Mouse (Mus musculus): ENCODE data around the gene Zfp688. TPM values are rescaled to one million over a fixed set of nuclear protein-coding genes. Genes with fewer than 3 reads are reported as not detected.
"Not testable (repeated sequence)": the region's sequence is repeated elsewhere in the genome, so short reads cannot be mapped to it uniquely, and the experiment has no call there.

Gene Zfp688
- 10 to 100 TPM; 13.7 to 18.6 TPM for total RNA-seq (2021)

DNA sequence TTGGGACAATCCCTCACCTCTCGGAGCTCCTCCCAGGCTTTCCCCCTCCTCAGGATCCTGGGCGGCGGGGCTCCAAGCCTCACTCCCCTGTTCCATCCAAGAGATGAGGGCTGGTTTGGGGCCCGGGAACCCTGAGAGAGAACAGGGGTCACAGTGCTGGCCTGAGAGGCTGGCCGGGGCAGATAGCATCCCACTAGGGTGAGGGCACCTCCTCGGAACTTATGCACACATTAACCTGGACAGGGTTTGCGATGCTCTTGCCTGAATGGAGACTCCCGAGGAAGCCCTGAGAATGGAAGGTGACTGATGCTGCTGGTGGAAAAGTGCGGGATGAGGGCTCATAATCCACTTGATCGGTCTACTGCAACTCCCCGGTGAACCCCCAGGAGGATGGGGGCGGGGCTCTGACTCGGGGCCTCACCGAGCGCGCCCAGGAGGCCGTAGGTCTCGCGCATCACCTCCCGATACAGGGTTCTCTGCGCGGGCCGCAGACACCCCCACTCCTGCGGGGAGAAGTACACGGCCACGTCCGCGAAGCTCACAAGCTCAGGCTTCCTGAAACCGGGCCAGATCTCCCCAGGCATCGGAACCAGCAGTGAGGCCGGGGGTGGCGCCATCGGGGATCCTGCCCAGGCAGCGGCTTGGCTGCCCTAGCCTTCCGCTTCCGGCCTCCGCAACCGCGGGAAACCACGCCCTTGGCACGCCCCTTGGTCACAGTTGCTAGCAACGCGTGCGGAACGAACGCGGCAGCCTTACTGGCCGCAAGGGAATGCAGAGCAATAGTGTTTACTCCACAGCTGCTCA, at the start of gene Zfp688:
Zfp688 (minus strand) TSS at position 681 of the 804 bp plus-strand sequence.
- intact Hi-C loops (cut with DNase I), result no loop called here
- DNase-seq (ENCODE audit: low spot score in 2 of 2), result peak; percentile 92 to 93

GRCm38 (mm10) chr7:127471646-127472010, 49.8 kb upstream of the Zfp688 start:
- intact Hi-C loops (cut with DNase I), result loop anchor here (5.0 kb wide), 1 partner anchor 109 kb away; no protein-coding TSS in a partner anchor
- no peak for DNase-seq (ENCODE audit: low spot score in 2 of 2)

DNA sequence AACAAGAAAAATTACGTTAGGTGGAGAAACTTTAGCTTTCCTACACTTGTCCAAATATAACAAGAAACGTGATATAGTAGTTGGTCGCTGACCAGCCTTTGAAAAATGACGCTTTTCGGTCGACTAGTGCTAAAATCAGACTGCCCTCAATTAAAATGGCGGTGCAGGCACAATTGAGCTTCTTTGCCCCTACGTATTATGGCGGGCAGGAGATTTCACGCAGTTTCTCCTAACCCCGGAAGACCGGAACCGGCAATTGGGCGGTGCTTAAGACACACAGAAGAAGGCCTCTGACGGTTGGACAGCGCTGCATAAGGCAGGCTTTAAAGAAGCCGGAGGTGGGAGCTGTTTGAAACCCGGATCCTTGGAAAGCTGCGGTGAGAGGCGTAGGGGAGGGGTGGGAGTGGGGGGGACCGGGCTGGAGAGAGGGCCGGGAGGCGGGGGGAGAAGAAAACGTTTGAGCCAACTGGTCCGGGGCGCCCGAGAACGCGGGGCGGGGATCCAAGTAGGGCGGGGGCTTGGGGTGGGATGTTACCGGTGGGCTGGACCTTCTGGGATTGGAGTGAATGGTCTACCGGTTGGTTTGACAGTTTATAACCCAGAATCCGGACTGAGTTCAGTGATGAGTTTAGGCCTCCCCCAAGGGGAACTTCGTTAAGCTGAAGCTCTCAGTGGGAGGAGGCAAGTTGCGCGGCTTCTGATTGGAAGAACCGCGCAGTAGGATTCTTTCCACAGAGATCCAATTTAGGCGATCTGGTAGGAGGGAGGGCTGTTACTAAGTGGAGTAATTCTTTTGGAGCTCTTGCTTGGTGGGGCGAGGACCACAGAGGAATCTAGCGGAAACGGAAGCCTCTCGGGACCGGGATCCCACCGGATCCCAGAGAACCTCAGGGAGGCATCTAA, 49.1 kb upstream of the Zfp688 start:
- DNase-seq (ENCODE audit: low spot score in 2 of 2), result peak; percentile 94
- intact Hi-C loops (cut with DNase I), result loop anchor here (5.0 kb wide), 1 partner anchor 109 kb away; no protein-coding TSS in a partner anchor

DNA sequence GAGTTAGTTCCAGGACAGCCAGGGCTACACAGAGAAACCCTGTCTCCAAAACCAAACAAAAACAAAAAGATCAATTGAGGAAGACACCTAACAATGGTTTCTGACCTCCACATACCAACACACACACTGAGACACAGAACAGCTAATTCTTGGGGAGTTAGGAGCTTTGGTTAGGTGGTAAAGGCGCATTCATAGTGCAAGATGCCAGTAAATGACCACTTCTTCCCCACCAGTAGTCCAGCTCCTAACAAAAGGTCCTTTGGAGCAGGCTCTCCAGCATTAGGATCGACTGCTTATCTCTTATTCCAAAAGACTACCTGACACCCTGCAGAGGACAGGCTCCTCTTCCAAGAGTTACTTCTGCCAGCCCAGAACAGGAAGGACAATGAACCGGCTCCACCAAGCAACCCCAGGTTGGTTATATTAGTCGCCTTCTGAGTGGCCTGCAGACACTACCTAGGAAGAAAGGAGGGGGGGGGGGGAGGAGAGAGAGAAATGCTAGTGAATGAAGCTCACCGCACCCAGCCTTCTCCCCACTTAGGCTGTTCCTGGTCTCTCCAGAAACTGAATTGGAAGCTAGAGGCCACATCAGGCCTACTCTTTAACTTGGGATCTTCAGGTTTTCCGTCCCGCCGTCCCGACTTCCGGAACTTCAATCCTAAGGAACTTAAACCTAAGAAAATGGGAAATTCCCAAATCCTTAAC, 48.3 kb upstream of the Zfp688 start:
- intact Hi-C loops (cut with DNase I), result loop anchor here (5.0 kb wide), 1 partner anchor 108 kb away; no protein-coding TSS in a partner anchor
- peak in 1 of 2 experiments; percentile 28 for DNase-seq (ENCODE audit: low spot score in 2 of 2)

GRCm38 (mm10) chr7:127466606-127467005, 44.7 kb upstream of the Zfp688 start:
- intact Hi-C loops (cut with DNase I), result no loop called here
- DNase-seq (ENCODE audit: low spot score in 2 of 2), result no peak

GRCm38 (mm10) chr7:127465670-127466069, 43.8 kb upstream of the Zfp688 start:
- DNase-seq (ENCODE audit: low spot score in 2 of 2); intact Hi-C loops (cut with DNase I): not testable (repeated sequence)

- DNase-seq (ENCODE audit: low spot score in 2 of 2), result no peak
- intact Hi-C loops (cut with DNase I), result no loop called here
Observed at GRCm38 (mm10) chr7:127465191-127465590, 43.3 kb upstream of the Zfp688 start.

DNA sequence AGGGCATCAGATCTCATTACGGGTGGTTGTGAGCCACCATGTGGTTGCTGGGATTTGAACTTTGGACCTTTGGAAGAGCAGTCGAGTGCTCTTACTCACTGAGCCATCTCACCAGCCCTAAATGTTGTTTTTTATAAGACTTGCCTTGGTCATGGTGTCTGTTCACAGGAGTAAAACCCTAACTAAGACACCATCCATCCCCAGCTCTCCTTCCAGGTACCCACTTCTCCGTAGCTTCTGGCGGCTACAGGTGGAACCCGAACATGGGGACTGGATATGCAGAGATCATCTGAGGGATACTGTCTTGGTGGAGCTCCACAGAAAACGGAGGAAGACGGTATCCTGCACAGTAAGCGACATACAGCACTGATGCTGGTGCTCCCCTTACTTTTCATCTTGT, 37.4 kb upstream of the Zfp688 start, which contains the start of gene Prr14:
Prr14 (plus strand) TSS at position 301 of the 400 bp plus-strand sequence.
- intact Hi-C loops (cut with DNase I), result not testable (repeated sequence)

DNA sequence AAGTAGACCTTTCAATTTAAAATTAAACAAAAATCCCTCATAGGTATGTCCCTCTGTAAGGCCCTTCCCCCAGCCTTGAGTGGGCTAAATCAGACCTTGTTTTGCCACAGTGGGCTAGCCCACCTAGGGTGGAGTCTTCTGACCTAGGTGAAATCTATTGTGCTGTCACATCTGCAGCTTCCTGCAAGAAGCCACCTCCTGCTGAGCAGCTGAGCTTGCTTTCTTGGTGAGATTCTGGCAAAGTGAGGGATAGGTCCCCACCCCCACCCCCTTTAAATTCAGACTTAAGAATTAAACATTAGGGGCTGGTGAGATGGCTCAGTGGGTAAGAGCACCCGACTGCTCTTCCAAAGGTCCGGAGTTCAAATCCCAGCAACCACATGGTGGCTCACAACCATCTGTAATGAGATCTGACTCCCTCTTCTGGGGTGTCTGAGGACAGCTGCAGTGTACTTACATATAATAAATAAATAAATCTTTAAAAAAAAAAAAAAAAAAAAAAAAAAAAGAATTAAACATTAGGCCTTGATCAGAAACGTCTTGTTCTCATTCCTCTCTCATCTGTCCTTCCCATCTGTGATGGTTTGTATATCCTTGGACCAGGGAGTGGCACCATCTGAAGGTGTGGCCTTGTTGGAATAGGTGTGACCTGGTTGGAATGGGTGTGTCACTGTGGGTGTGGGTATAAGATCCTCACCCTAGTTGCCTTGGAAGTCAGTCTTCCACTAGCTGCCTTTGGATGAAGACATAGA, 36.7 kb upstream of the Zfp688 start:
- DNase-seq (ENCODE audit: low spot score in 2 of 2); intact Hi-C loops (cut with DNase I): not testable (repeated sequence)

More for the DNA sequence above, 37.4 kb upstream of the Zfp688 start, which contains the start of gene Prr14:
- not testable (repeated sequence) for DNase-seq (ENCODE audit: low spot score in 2 of 2)

DNA sequence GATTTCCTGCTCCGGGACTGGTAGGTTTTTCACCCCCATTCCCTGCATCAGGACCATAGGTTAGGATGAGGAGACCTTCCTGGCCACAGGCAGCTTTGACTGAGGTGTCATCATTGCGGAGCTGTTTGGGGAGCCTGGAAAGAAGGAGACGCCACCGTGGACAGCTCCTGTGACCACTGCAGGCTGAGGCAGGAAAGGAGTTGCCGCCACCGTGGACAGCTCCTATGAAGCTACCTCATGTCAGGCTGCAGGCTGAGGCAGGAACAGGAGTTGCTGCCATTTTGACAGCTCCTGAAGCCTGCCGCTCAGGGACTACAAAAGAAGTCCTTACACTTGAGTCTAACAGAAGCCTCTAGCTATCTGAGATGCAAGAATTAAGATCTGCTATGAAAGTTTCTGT, 33.0 kb upstream of the Zfp688 start:
- intact Hi-C loops (cut with DNase I), result no loop called here
- DNase-seq (ENCODE audit: low spot score in 2 of 2), result no peak

DNA sequence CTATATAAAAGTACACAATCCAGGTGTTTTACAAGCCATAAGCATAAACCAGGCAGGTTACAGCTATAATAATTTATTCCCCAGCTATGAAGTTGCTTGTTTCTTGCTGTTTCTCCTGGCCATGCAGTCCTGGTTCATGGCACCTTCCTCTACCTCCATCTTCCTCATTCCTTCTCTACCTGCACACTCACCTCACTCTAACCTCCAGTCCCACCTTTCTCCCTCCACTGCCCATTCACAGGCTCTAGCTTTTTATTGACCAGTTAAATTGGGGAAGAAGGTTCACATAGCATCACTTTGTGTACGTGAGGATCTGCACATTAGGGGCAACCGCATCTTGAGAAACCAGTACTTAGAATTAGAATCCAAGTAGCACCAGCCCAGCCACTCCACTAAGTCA, 31.2 kb upstream of the Zfp688 start:
- no peak for DNase-seq (ENCODE audit: low spot score in 2 of 2)

DNA sequence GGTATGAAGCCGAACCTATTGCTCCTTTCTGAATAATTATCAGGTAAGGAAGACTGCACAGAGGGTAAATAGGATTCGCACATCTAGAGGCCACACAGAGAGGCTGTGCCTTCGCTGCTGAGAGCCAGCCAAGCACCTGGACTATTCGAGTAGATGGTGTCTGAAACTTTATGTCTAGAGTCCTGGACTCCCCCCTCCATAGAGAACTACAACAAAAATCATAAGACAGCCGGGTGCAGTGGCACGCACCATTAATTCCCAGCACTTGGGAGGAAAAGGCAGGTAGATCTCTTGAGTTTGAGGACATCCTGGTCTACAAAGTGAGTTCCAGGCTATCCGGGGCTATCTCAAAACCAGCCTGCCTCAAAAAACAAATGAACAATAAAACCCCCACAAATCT, 28.1 kb upstream of the Zfp688 start:
- intact Hi-C loops (cut with DNase I), result no loop called here
- no peak for DNase-seq (ENCODE audit: low spot score in 2 of 2)

More for the DNA sequence above, 31.2 kb upstream of the Zfp688 start:
- intact Hi-C loops (cut with DNase I), result no loop called here

DNA sequence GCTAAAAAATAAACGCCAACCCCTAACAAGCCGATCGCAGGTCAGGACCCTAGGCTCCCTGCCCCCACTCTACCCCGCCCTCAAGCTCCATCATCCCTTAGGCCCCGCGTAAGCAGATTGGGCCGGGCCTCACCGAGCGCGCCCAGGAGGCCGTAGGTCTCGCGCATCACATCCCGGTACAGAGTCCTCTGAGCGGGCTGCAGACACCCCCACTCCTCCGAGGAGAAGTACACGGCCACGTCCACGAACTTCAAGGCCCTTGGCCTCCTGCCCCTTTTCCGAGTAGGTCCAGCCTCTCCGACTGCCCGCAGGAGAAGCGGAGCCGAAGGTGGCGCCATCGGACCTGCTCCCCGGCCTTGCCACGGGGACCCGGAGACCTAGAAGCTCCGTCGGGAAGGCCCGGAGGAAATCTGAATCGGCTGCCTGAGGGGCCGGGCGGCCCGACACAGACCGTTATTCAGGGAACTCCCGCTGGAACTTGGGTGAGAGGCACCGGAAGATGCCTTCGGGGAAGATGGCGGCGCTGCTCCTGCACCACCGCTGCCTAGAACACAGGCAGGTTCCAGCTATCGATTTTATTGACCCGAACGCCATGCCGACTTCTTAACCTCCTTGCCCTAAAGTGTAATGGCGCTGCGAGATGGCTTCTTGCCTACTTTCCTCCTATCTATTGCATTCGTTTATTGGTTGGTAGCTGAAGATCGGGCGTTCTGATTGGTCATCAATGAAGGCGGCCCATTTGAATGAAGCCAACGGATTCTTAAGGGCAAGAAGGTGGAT, 26.8 kb upstream of the Zfp688 start, which contains the start of gene Zfp689:
Zfp689 (minus strand) TSS at position 638 of the 780 bp plus-strand sequence.
- peak; percentile 86 to 92 for DNase-seq (ENCODE audit: low spot score in 2 of 2)
- intact Hi-C loops (cut with DNase I), result no loop called here

DNA sequence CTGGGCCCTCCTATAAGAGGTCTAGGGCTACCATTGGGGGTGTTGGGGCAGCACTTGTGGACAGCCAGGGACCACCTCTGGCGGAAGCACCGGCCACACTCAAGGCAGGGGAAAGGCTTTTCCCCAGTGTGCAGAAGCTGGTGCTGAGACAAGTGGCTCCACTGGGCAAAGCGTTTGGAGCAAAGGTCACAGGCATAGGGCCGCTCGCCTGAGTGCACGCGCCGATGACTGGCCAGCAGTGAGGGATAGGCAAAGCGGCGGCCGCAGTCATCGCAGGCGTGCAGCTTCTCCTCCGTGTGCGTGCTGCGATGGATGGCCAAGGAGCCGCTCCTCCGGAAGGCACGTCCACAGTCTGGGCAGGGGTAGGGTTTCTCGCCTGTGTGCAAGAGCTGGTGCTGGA, 22.1 kb upstream of the Zfp688 start:
- no peak for DNase-seq (ENCODE audit: low spot score in 2 of 2)
- intact Hi-C loops (cut with DNase I), result no loop called here

DNA sequence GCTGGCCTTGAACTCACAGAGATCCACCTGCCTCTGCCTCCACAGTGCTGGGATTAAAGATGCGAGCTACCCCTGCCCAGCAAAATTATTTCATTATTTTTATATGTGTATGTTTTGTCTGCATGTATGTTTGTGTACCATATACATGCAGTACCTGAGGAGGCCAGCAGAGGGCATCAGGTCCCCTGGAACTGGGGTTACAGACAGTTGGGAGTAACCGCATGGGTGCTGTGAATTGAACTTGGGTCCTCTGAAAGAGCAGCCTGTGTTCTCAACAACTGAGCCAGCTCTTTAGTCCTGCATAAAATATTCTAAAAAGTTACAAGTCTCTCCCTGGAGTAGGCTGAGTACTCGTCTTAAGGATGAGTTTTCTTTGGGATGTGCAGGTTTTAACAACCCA, 15.9 kb upstream of the Zfp688 start:
- DNase-seq (ENCODE audit: low spot score in 2 of 2), result no peak
- intact Hi-C loops (cut with DNase I), result no loop called here

DNA sequence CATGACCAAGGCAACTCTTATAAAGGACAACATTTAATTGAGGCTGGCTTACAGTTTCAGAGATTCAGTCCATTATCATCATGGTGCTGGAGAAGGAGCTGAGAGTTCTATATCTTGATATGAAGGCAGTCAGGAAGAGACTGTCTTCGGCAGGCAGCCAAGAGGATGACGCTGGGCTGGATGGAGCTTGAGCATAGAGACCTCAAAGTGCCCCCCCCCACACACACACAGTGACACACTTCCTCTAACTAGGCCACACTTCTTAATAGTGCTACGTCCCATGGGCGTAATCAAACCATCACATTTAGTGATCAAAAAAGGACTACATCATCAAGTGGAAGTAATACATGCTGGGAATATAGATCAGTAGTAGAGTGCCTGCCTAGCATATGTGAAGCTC, 13.3 kb upstream of the Zfp688 start:
- intact Hi-C loops (cut with DNase I), result no loop called here
- no peak for DNase-seq (ENCODE audit: low spot score in 2 of 2)

- intact Hi-C loops (cut with DNase I), result no loop called here
- DNase-seq (ENCODE audit: low spot score in 2 of 2), result no peak
Observed at GRCm38 (mm10) chr7:127426354-127426753, 4.5 kb upstream of the Zfp688 start.

DNA sequence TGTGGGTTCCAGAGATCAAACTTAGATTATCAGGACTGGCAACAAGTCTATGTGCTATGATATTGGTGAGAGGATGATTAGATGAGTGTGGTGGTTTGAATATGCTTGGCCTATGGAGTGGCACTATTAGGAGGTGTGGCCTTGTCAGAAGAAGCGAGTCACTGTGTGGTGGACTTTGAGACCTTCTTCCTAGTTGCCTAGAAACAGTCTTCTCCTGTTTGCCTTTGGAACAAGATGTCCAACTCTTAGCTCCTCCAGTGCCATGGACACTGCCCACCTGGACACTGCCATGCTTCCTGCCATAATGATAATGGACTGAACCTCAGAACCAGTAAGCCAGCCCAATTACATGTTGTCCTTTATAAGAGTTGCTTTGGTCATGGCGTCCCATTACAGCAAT, 4.0 kb upstream of the Zfp688 start:
- intact Hi-C loops (cut with DNase I), result no loop called here

More for the DNA sequence above, 4.0 kb upstream of the Zfp688 start:
- DNase-seq (ENCODE audit: low spot score in 2 of 2), result no peak
